ENCODE assay signal across 16 mouse cellular contexts in genomic region chr11:82910250-82910649, GRCm38 (mm10). TPM values are rescaled to one million over a fixed set of nuclear protein-coding genes. Genes with fewer than 3 reads are reported as not detected.
A peak's percentile ranks its signal among the peaks of the same experiment; 100 is the strongest.
DNase-seq lines count a peak whose midpoint lies in the region; ATAC-seq lines count a peak whose summit lies in the region.
"Had no signal": no experiment of that assay in that cellular context is flagged by ENCODE, and none has a peak within 500 bp of the region (broad histone marks: within the 10 kb centered on the region; RNA-seq: fewer than 3 reads in every experiment).

Gene Unc45b, plus strand, starts transcription at chr11:82910550.

- peaks cover 24% of the 10 kb centered on the region for H3K27me3 ChIP-seq in hindbrain, embryonic 13.5 days
- no peaks in the 10 kb centered on the region for H3K27me3 ChIP-seq in hindbrain, embryonic 14.5 days (ENCODE audit: control insufficient read depth, insufficient read depth, low read length)
- H3K27me3 ChIP-seq in heart, embryonic 11.5 days (ENCODE audit: control insufficient read depth, insufficient read depth, low read length), result no peaks in the 10 kb centered on the region

- H3K36me3 ChIP-seq in hindbrain, embryonic 13.5 days, result peaks cover 10% of the 10 kb centered on the region
- H3K36me3 ChIP-seq in hindbrain, embryonic 14.5 days (replicated peaks; ENCODE audit: control insufficient read depth, insufficient read depth), result peaks cover 9% of the 10 kb centered on the region
- H3K36me3 ChIP-seq in heart, embryonic 11.5 days (ENCODE audit: control insufficient read depth, insufficient read depth, low read length), result peaks cover 3% of the 10 kb centered on the region; the same call in 1 of the 2 replicates

- no peaks in the 10 kb centered on the region for H3K9me3 ChIP-seq in hindbrain, embryonic 13.5 days
- no peaks in the 10 kb centered on the region for H3K9me3 ChIP-seq in hindbrain, embryonic 14.5 days (ENCODE audit: control insufficient read depth, low read length)
- H3K9me3 ChIP-seq in heart, embryonic 11.5 days (replicated peaks; ENCODE audit: control insufficient read depth, low read length), result no peaks in the 10 kb centered on the region
- H3K9me3 ChIP-seq: embryonic facial prominence, embryonic 12.5 days; forebrain, embryonic 12.5 days had no signal

- intact Hi-C loops in left cerebral cortex, postnatal 14 days (cut with DNase I), result no loop called here

- H3K4me2 ChIP-seq in hindbrain, embryonic 13.5 days, result no peak within 1 kb of the TSS
- no peak within 1 kb of the TSS for H3K4me2 ChIP-seq in hindbrain, embryonic 14.5 days (replicated peaks)
- H3K4me2 ChIP-seq in heart, embryonic 11.5 days, result peak within 1 kb of the TSS; percentile 69
- H3K4me2 ChIP-seq: forebrain, embryonic 12.5 days; liver, embryonic 11.5 days had no signal

- no peak for DNase-seq in hindbrain, embryonic 14.5 days (ENCODE audit: low spot score)
- DNase-seq in gastrocnemius, adult 8-10 months (ENCODE audit: low spot score in 2 of 2), result no peak
- DNase-seq in heart, postnatal 4 days, result no peak
- DNase-seq in left cerebral cortex, postnatal 14 days (ENCODE audit: low spot score in 2 of 2), result no peak
- DNase-seq in cerebellum, postnatal 10 days, result no peak
- DNase-seq: cerebellum, adult 9-11 months; kidney, postnatal 14 days; layer of hippocampus, postnatal 36 days had no signal

- no peak within 1 kb of the TSS for H3K27ac ChIP-seq in hindbrain, embryonic 13.5 days
- H3K27ac ChIP-seq in hindbrain, embryonic 14.5 days, result no peak within 1 kb of the TSS
- peak within 1 kb of the TSS; percentile 96 for H3K27ac ChIP-seq in heart, embryonic 11.5 days (ENCODE audit: low read depth, low read length)
- H3K27ac ChIP-seq: embryonic facial prominence, embryonic 12.5 days; forebrain, embryonic 12.5 days had no signal

- 0 out of 2 replicates have a peak within 1 kb of the TSS, but pooled peaks have one; percentile 24 for H3K9ac ChIP-seq in hindbrain, embryonic 13.5 days
- no peak within 1 kb of the TSS for H3K9ac ChIP-seq in hindbrain, embryonic 14.5 days
- peak within 1 kb of the TSS; percentile 81 for H3K9ac ChIP-seq in heart, embryonic 11.5 days (ENCODE audit: low read depth, low read length)
- H3K9ac ChIP-seq: embryonic facial prominence, embryonic 12.5 days; forebrain, embryonic 12.5 days had no signal

- peaks cover 12% of the 10 kb centered on the region for H3K4me1 ChIP-seq in hindbrain, embryonic 13.5 days (replicated peaks)
- peaks cover 7% of the 10 kb centered on the region for H3K4me1 ChIP-seq in hindbrain, embryonic 14.5 days (replicated peaks; ENCODE audit: control insufficient read depth, insufficient read depth, low read length)
- H3K4me1 ChIP-seq in heart, embryonic 11.5 days (ENCODE audit: control insufficient read depth, insufficient read depth, low read length), result peaks cover 35% of the 10 kb centered on the region

- H3K4me3 ChIP-seq in hindbrain, embryonic 13.5 days, result no peak within 1 kb of the TSS
- H3K4me3 ChIP-seq in hindbrain, embryonic 14.5 days (replicated peaks; ENCODE audit: low read length), result no peak within 1 kb of the TSS
- peak within 1 kb of the TSS; percentile 55 for H3K4me3 ChIP-seq in heart, embryonic 11.5 days (ENCODE audit: low read depth, low read length)
- H3K4me3 ChIP-seq: embryonic facial prominence, embryonic 12.5 days; forebrain, embryonic 12.5 days had no signal

- WGBS in hindbrain, embryonic 13.5 days, result 87% methylated on average over 4 of the region's 4 CpGs
- WGBS in hindbrain, embryonic 14.5 days, result 87% methylated on average over 4 of the region's 4 CpGs
- WGBS in heart, embryonic 11.5 days (ENCODE audit: insufficient replicate concordance), result 68% methylated on average over 4 of the region's 4 CpGs

- ATAC-seq in hindbrain, embryonic 13.5 days (ENCODE audit: low FRiP score), result no peak
- ATAC-seq in hindbrain, embryonic 14.5 days (ENCODE audit: low FRiP score), result no peak
- ATAC-seq in heart, embryonic 11.5 days (replicated peaks; ENCODE audit: insufficient number of reproducible peaks, low FRiP score, low TSS enrichment), result no peak
- ATAC-seq: activated CD4-positive, CD25-positive, alpha-beta regulatory T cell, adult 4 months had no signal

RNA-seq across cellular contexts. Expression of gene Unc45b, which starts in this region (rescaled TPM):
- 1.2 and 1.3 TPM in 2 replicates for polyA plus RNA-seq in hindbrain, embryonic 13.5 days (2015; fragmentation: Nextera tagmentation; extraction: Ambion mirVana)
- 1.1 and 2.0 TPM in 2 replicates for polyA plus RNA-seq in hindbrain, embryonic 14.5 days (2014; fragmentation: Nextera tagmentation; extraction: Ambion mirVana)
- total RNA-seq in gastrocnemius, adult 8-10 months (2022), result 100 to 1,000 TPM; 184 to 219 (median 203) TPM
- 174 and 220 TPM in 2 replicates for polyA plus RNA-seq in heart, embryonic 11.5 days (2014; fragmentation: Nextera tagmentation; extraction: Ambion mirVana)
- 100 to 1,000 TPM; 177 to 187 TPM for total RNA-seq in heart, postnatal 4 days (2021)
- total RNA-seq in left cerebral cortex, postnatal 14 days (2021), result 1 to 10 TPM; 2.9 to 4.3 TPM
- total RNA-seq: granulocyte monocyte progenitor cell, adult 5-6 weeks; monocyte, adult 5-6 weeks had no signal
- polyA plus RNA-seq: activated CD4-positive, CD25-positive, alpha-beta regulatory T cell, adult 4 months had no signal

Comparison
In these comparisons a context has a peak if more than half of its experiments do, and no peak if none do; other contexts are left out.
1. RNA of gene Unc45b (total RNA-seq): 184 to 219 TPM in gastrocnemius, adult 8-10 months and 177 to 187 TPM in heart, postnatal 4 days; 2.9 to 4.3 TPM in left cerebral cortex, postnatal 14 days; every median in the first group is over 10 times any median in the second.
2. RNA of gene Unc45b (polyA plus RNA-seq): 174 to 220 TPM in heart, embryonic 11.5 days; 1.1 to 2.0 TPM in hindbrain, embryonic 14.5 days and 1.2 to 1.3 TPM in hindbrain, embryonic 13.5 days; every median in the first group is over 10 times any median in the second.